Mouse (Mus musculus) midbrain, embryonic 11.5 days (tissue): ENCODE results near the gene Tm9sf4. TPM values are rescaled to one million over a fixed set of nuclear protein-coding genes. Genes with fewer than 3 reads are reported as not detected.

ENCODE experiments used
- ATAC-seq: fragments of 200-750 bp; cut with Nextera tagmentation; 2 replicates; pipeline ENCODE4 v1.8.0; 2017; ENCODE audit warnings: moderate TSS enrichment, moderate library complexity; ENCODE audit not compliant: low FRiP score
- DNase-seq: peaks from one replicate; pipeline ENCODE4 v3.0.0; 2015; ENCODE audit warnings: low spot score; ENCODE audit errors: missing footprints
- H3K27ac ChIP-seq: fragments of 300-500 bp; sonication (generic); 2 replicates; pipeline ENCODE4 v1.5.1; 2014; ENCODE audit warnings: low read depth, low read length
- H3K27me3 ChIP-seq: fragments of 300-500 bp; sonication (generic); 2 replicates; pipeline ENCODE4 v1.6.1; 2014; ENCODE audit warnings: mild to moderate bottlenecking, low read length, moderate library complexity, mixed read lengths; ENCODE audit not compliant: control insufficient read depth, insufficient read depth
- H3K36me3 ChIP-seq: fragments of 300-500 bp; sonication (generic); 2 replicates; pipeline ENCODE4 v1.6.1; 2014; ENCODE audit warnings: mild to moderate bottlenecking, low read length, moderate library complexity, mixed read lengths; ENCODE audit not compliant: control insufficient read depth, insufficient read depth
- H3K4me1 ChIP-seq: fragments of 300-500 bp; sonication (generic); 2 replicates; pipeline ENCODE4 v1.6.1; 2014; ENCODE audit warnings: low read length; ENCODE audit not compliant: control insufficient read depth, insufficient read depth
- H3K4me2 ChIP-seq: fragments of 300-500 bp; sonication (generic); 2 replicates; pipeline ENCODE4 v1.6.1; 2014; ENCODE audit warnings: mild to moderate bottlenecking, moderate library complexity
- H3K4me3 ChIP-seq: fragments of 300-500 bp; sonication (generic); 2 replicates; pipeline ENCODE4 v1.5.1; 2014; ENCODE audit warnings: low read depth, low read length
- H3K9ac ChIP-seq: fragments of 300-500 bp; sonication (generic); 2 replicates; pipeline ENCODE4 v1.6.1; 2014; ENCODE audit warnings: low read length
- H3K9me3 ChIP-seq: fragments of 300-500 bp; sonication (generic); 2 replicates; pipeline ENCODE4 v1.6.1; 2016; ENCODE audit warnings: low read length; ENCODE audit not compliant: control insufficient read depth
- WGBS: fragments of 180-500 bp; shearing (Covaris S2); extraction: QIAGEN DNeasy Blood & Tissue Kit; methylation state at CpG from one replicate; pipeline ENCODE4 v1.1.7; 2014; 5-methylcytosine and 5-hydroxymethylcytosine counted together
- polyA plus RNA-seq: library from polyadenylated mRNA; unstranded; fragments of >200 nt; fragmentation: Nextera tagmentation; extraction: Ambion mirVana; gene quantifications from 2 replicates; pipeline ENCODE4 v1.2.1, GENCODE M21; 2014

The Tm9sf4 gene
- polyA plus RNA-seq, 1 experiment from 2014 or later = 85.9 TPM

DNA sequence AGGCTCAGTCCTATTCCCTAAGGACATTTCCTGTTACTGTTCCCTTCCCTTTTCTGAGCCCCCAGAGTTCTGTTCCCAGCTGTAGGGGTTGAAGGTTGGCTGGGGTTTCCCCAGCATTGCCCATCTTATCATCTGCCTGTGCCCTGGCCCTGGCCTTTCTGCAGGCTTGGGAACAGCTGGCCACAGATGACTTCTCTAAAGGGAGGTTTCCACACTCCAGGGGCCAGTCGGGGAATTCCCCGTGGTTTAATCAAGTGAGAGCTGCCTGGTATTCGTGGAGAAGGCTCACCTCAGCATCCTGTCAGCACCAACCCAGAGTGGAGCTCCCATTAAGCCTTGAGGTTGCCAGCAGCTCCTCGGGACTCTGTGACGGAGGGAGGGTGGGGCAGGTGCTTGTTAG, 37.4 kb downstream of the Tm9sf4 start:
- DNase-seq (no peak), ATAC-seq (no peak)
- Histone ChIP-seq H3K4me3 (no peak overlapping the region), H3K4me2 (no peak overlapping the region), H3K36me3 (peaks cover 21% of the 10 kb centered on the region; the same call in 1 of the 2 replicates), H3K9ac (no peak overlapping the region), H3K27ac (no peak overlapping the region), H3K27me3 (no peaks in the 10 kb centered on the region), H3K9me3 (no peaks in the 10 kb centered on the region), H3K4me1 (peaks cover 3% of the 10 kb centered on the region; the same call in 1 of the 2 replicates)
- WGBS = 90% methylated on average over 5 of the region's 5 CpGs

DNA sequence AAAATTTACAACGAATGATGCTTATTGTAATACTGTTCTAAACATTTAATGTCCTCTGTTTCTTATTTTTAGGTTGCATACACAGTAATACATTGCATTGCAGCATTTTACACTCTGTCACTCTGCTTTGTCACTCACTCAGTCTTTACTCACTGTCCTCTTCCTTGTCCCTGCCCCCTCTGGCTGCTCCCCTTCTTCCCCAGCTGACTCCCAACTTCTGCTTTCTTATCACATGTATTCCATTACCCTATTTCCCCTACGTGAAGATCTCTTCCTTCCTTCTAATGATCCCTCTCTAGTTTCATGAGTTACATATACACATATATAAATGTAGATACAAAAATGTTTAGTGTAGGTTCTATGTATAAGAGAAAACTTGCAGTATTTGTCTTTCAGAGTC, 38.0 kb downstream of the Tm9sf4 start:
- WGBS = 93% methylated on average over 2 of the region's 2 CpGs
- Histone ChIP-seq H3K4me1 (peaks cover 3% of the 10 kb centered on the region; the same call in 1 of the 2 replicates), H3K9me3 (no peaks in the 10 kb centered on the region), H3K9ac (no peak overlapping the region), H3K4me2 (no peak overlapping the region), H3K27me3 (no peaks in the 10 kb centered on the region), H3K4me3 (no peak overlapping the region), H3K27ac (no peak overlapping the region), H3K36me3 (peaks cover 18% of the 10 kb centered on the region; the same call in 1 of the 2 replicates)
- DNase-seq (no peak), ATAC-seq (no peak)

DNA sequence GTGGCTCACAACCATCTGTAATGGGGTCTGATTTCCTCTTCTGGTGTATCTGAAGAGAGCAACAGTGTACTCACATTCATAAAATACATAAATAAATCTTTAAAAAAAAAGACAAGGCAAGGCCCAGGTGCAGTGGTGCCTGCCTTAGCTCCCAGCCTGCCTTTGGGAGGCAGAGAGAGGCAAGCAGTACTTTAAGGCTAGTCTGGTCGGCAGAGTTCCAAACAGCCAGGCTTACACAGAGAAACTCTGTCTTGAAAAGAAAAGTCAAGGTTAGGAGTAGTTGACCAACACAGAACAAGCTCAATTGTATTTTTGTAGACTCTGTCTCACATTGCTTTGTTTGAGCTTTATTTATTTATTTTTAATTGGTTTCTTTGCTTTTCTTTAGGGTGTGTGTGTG, 41.7 kb downstream of the Tm9sf4 start:
- peaks cover 14% of the 10 kb centered on the region for H3K36me3 ChIP-seq
- H3K9me3 ChIP-seq = no peaks in the 10 kb centered on the region
- no peak overlapping the region for H3K4me3 ChIP-seq
- no peak overlapping the region for H3K9ac ChIP-seq
- no peak overlapping the region for H3K4me2 ChIP-seq
- H3K4me1 ChIP-seq = peaks cover 3% of the 10 kb centered on the region; the same call in 1 of the 2 replicates
- no peak for ATAC-seq
- no peak overlapping the region for H3K27ac ChIP-seq
- DNase-seq = no peak
- 58% methylated on average over 1 of the region's 1 CpGs for WGBS
- H3K27me3 ChIP-seq = no peaks in the 10 kb centered on the region

DNA sequence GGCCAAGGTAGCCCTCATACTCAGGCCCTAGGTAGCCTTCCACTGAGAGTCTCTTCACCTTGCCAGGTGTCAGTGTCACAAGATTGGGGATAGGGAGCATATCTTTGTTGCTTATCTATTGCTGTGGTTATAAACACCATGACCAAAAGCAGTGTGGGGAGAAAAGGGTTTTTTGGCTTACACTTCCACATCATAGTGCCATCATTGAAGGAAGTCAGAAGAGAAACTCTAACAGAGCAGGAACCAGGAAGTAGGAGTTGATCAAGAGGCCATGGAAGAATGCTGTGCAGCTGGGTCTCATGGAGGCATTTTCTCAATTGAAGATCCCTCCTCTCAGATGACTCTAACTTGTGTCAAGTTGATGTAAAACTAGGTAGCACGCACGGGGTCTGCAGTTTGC, 47.0 kb downstream of the Tm9sf4 start:
- no peaks in the 10 kb centered on the region for H3K4me1 ChIP-seq
- DNase-seq (peak; percentile 44), ATAC-seq (no peak)
- peaks cover 22% of the 10 kb centered on the region for H3K36me3 ChIP-seq
- H3K9ac ChIP-seq = no peak overlapping the region
- H3K27ac ChIP-seq = no peak overlapping the region
- H3K9me3 ChIP-seq = no peaks in the 10 kb centered on the region
- WGBS = 100% methylated on average over 2 of the region's 2 CpGs
- H3K4me2 ChIP-seq = no peak overlapping the region
- no peak overlapping the region for H3K4me3 ChIP-seq
- no peaks in the 10 kb centered on the region for H3K27me3 ChIP-seq

DNA sequence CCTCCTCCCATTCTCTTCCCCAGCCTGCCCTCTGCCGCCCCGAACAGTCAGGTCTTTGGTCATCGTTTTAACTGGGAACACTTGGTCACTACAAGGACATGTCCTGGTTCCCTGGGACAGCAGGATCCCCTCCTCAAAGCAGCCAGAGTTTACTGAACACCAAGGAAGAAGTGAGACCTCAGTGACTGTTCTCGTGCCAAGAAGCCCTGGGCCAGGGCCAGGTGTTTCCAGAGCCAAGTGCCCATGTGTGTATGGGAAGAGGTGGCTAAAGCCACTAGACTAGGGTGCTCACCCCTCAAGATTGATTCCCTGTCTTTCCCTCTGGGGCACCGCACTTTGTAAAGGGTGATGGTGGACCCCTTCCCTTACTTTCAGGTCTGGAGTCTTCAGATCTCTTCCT, 48.2 kb downstream of the Tm9sf4 start:
- Histone ChIP-seq H3K9me3 (no peaks in the 10 kb centered on the region), H3K4me3 (no peak overlapping the region), H3K4me2 (no peak overlapping the region), H3K4me1 (no peaks in the 10 kb centered on the region), H3K27me3 (no peaks in the 10 kb centered on the region), H3K27ac (no peak overlapping the region), H3K9ac (no peak overlapping the region), H3K36me3 (peaks cover 22% of the 10 kb centered on the region)
- ATAC-seq (no peak), DNase-seq (no peak)
- 96% methylated on average over 5 of the region's 5 CpGs for WGBS

DNA sequence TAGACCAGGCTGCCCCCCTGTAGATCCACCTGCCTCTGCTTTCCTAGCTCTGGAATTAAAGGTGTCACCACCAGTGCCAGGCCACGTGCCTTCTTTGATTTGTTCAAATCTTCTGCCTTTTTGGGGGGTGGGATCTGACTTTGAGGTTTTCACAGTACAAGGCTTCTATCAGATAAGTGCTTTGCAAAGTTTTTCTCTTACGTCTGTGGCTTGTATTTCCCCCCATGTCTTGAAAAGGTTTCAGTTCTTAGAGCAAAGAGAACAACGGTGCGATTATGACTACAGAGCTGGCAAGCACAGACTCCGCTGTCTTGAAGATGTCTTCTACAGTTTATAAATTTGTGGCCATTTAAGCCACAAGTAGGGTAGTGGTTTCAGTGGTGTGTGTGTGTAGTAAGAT, 50.3 kb downstream of the Tm9sf4 start:
- 94% methylated on average over 5 of the region's 5 CpGs for WGBS

DNA sequence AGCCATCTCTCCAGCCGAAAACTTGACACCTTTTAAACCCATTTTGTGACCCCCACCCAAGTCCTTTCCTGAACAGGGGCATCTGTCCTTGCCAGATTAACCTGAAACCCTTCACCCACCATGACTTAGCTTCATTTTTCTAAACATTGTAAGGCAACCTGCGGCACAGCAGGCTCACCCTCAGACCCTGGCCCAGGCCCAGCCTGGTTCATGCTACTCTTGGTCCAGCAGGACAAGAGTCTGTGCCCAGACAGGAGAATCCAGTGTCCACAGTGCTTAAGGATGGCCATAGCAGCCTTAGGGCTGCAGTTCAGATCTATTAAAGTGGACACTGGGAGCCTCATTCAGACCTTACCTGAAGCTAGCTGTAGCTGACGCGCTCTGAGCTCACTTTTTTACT, 52.2 kb downstream of the Tm9sf4 start:
- ATAC-seq = no peak
- H3K9ac ChIP-seq = no peak overlapping the region
- H3K9me3 ChIP-seq = no peaks in the 10 kb centered on the region
- H3K4me1 ChIP-seq = no peaks in the 10 kb centered on the region
- H3K27me3 ChIP-seq = no peaks in the 10 kb centered on the region
- no peak overlapping the region for H3K4me2 ChIP-seq
- no peak overlapping the region for H3K27ac ChIP-seq
- DNase-seq = no peak
- peaks cover 9% of the 10 kb centered on the region; the same call in 1 of the 2 replicates for H3K36me3 ChIP-seq
- WGBS = 91% methylated on average over 4 of the region's 4 CpGs
- H3K4me3 ChIP-seq = no peak overlapping the region

More for the DNA sequence above, 50.3 kb downstream of the Tm9sf4 start:
- Histone ChIP-seq H3K4me1 (no peaks in the 10 kb centered on the region), H3K36me3 (peaks cover 15% of the 10 kb centered on the region), H3K27me3 (no peaks in the 10 kb centered on the region), H3K4me3 (no peak overlapping the region), H3K9me3 (no peaks in the 10 kb centered on the region), H3K27ac (no peak overlapping the region), H3K4me2 (no peak overlapping the region), H3K9ac (no peak overlapping the region)
- no peak for DNase-seq
- ATAC-seq = no peak

DNA sequence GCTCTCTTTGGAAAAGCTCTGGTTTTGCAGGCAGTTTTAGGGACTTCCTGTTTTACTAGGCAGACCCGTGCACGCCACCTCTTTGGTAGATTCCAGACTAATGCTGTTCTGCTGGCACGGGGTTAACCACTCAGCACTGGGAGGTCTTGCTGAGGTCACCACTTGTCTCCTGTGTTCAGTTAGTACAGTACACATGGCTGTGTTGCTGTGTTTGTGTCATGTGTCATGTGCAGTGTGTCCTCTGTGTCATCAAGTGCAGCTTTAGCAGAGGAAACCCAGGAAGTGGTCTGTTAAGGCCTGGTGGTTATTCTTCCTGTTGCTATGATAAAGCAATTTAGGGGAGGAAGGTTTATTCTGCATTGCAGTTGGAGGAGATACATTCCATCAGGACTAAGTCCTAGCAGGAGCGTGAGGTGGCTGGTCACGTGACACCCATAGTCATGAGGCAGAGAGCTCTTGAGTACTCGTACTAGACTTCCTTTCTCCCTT, 53.7 kb downstream of the Tm9sf4 start:
- ATAC-seq (no peak), DNase-seq (no peak)
- Histone ChIP-seq H3K9me3 (no peaks in the 10 kb centered on the region), H3K4me2 (no peak overlapping the region), H3K27ac (no peak overlapping the region), H3K27me3 (no peaks in the 10 kb centered on the region), H3K4me1 (no peaks in the 10 kb centered on the region), H3K9ac (no peak overlapping the region), H3K4me3 (no peak overlapping the region), H3K36me3 (no peaks in the 10 kb centered on the region)
- 85% methylated on average over 6 of the region's 6 CpGs for WGBS

DNA sequence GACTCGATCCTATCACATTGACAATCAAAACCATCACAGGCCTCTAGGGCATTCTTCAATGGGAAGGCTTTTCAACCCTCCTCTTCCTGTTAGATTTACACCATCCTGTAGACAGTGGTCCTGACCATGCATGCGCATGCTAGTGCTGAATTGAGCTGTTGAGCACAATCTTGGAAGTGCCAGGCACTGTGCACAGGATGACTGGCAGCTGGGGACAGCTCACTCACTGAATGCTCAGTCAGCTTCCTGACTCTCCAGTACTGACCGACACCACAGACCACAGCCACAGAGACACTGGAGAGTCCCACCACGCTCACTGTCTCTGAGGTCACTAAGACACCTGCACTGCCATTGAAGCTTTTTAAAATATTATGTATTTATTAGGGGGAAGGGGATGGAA, 54.3 kb downstream of the Tm9sf4 start:
- ATAC-seq (no peak), DNase-seq (no peak)
- Histone ChIP-seq H3K9ac (no peak overlapping the region), H3K4me2 (no peak overlapping the region), H3K36me3 (no peaks in the 10 kb centered on the region), H3K9me3 (no peaks in the 10 kb centered on the region), H3K4me1 (no peaks in the 10 kb centered on the region), H3K4me3 (no peak overlapping the region), H3K27ac (no peak overlapping the region), H3K27me3 (no peaks in the 10 kb centered on the region)
- WGBS = 85% methylated on average over 4 of the region's 4 CpGs
